Mouse (Mus musculus): ENCODE measurements around the gene Xrcc1. TPM values are rescaled to one million over a fixed set of nuclear protein-coding genes. Genes with fewer than 3 reads are reported as not detected.

The Xrcc1 gene
- total and polyA plus RNA-seq, 2 experiments from 2014 or later, result 45.1 to 50.8 TPM

- TF ChIP-seq CTCF (IDR thresholded peaks at IDR 0.05; ENCODE audit: low read depth), result no peak
- H3K4me2 ChIP-seq (ENCODE audit: low read depth, low read length), result no peak overlapping the region
- no peak for DNase-seq (ENCODE audit: low spot score)
- 94% methylated on average over 4 of the region's 4 CpGs for WGBS
- H3K27me3 ChIP-seq (ENCODE audit: insufficient read depth, low read length), result no peaks in the 10 kb centered on the region
- no peak overlapping the region for H3K9ac ChIP-seq (replicated peaks; ENCODE audit: low read length)
- ATAC-seq, result no peak
- H3K36me3 ChIP-seq (ENCODE audit: insufficient read depth, low read length), result peaks cover 14% of the 10 kb centered on the region
- no peaks in the 10 kb centered on the region for H3K9me3 ChIP-seq (ENCODE audit: low read length)
- no peak overlapping the region for H3K4me3 ChIP-seq (ENCODE audit: low read length)
- no peak overlapping the region for H3K27ac ChIP-seq
- no peaks in the 10 kb centered on the region for H3K4me1 ChIP-seq (ENCODE audit: insufficient read depth, low read length)
Observed at GRCm38 (mm10) chr7:24561450-24561849, 15.4 kb downstream of the Xrcc1 start.

- TF ChIP-seq CTCF (IDR thresholded peaks at IDR 0.05; ENCODE audit: low read depth), result no peak
- Histone ChIP-seq H3K4me2 (ENCODE audit: low read depth, low read length) (no peak overlapping the region), H3K9ac (replicated peaks; ENCODE audit: low read length) (no peak overlapping the region), H3K27ac (no peak overlapping the region), H3K27me3 (ENCODE audit: insufficient read depth, low read length) (no peaks in the 10 kb centered on the region), H3K36me3 (ENCODE audit: insufficient read depth, low read length) (peaks cover 29% of the 10 kb centered on the region), H3K4me1 (ENCODE audit: insufficient read depth, low read length) (no peaks in the 10 kb centered on the region), H3K9me3 (ENCODE audit: low read length) (no peaks in the 10 kb centered on the region), H3K4me3 (ENCODE audit: low read length) (no peak overlapping the region)
- 86% methylated on average over 8 of the region's 8 CpGs for WGBS
- DNase-seq (ENCODE audit: low spot score) (no peak), ATAC-seq (no peak)
Observed at GRCm38 (mm10) chr7:24563191-24563836, 17.2 kb downstream of the Xrcc1 start.

- ATAC-seq, result no peak
- Histone ChIP-seq H3K4me3 (ENCODE audit: low read length) (no peak overlapping the region), H3K4me2 (ENCODE audit: low read depth, low read length) (no peak overlapping the region), H3K4me1 (ENCODE audit: insufficient read depth, low read length) (no peaks in the 10 kb centered on the region), H3K9me3 (ENCODE audit: low read length) (no peaks in the 10 kb centered on the region), H3K27ac (no peak overlapping the region), H3K27me3 (ENCODE audit: insufficient read depth, low read length) (no peaks in the 10 kb centered on the region), H3K9ac (replicated peaks; ENCODE audit: low read length) (no peak overlapping the region), H3K36me3 (ENCODE audit: insufficient read depth, low read length) (peaks cover 34% of the 10 kb centered on the region)
- no peak for TF ChIP-seq CTCF (IDR thresholded peaks at IDR 0.05; ENCODE audit: low read depth)
- WGBS, result 85% methylated on average over 4 of the region's 4 CpGs
- no peak for DNase-seq (ENCODE audit: low spot score)
Observed at GRCm38 (mm10) chr7:24563837-24564206, 17.7 kb downstream of the Xrcc1 start.

GRCm38 (mm10) chr7:24564607-24565265 is 18.6 kb downstream of the Xrcc1 start:
- 65% methylated on average over 6 of the region's 6 CpGs for WGBS
- peak; percentile 68 for DNase-seq (ENCODE audit: low spot score)
- Histone ChIP-seq H3K27me3 (ENCODE audit: insufficient read depth, low read length) (no peaks in the 10 kb centered on the region), H3K4me2 (ENCODE audit: low read depth, low read length) (no peak overlapping the region), H3K4me1 (ENCODE audit: insufficient read depth, low read length) (no peaks in the 10 kb centered on the region), H3K36me3 (ENCODE audit: insufficient read depth, low read length) (peaks cover 35% of the 10 kb centered on the region), H3K4me3 (ENCODE audit: low read length) (no peak overlapping the region), H3K27ac (no peak overlapping the region), H3K9ac (replicated peaks; ENCODE audit: low read length) (no peak overlapping the region), H3K9me3 (ENCODE audit: low read length) (no peaks in the 10 kb centered on the region)
- TF ChIP-seq CTCF (IDR thresholded peaks at IDR 0.05; ENCODE audit: low read depth), result peak; percentile 78
- peak; percentile 69; the same call in 1 of the 2 replicates for ATAC-seq

GRCm38 (mm10) chr7:24565627-24566026 is 19.5 kb downstream of the Xrcc1 start:
- H3K9ac ChIP-seq (replicated peaks; ENCODE audit: low read length), result no peak overlapping the region
- H3K4me3 ChIP-seq (ENCODE audit: low read length), result no peak overlapping the region
- no peak for TF ChIP-seq CTCF (IDR thresholded peaks at IDR 0.05; ENCODE audit: low read depth)
- H3K36me3 ChIP-seq (ENCODE audit: insufficient read depth, low read length), result peaks cover 35% of the 10 kb centered on the region
- 90% methylated on average over 11 of the region's 11 CpGs for WGBS
- H3K27me3 ChIP-seq (ENCODE audit: insufficient read depth, low read length), result no peaks in the 10 kb centered on the region
- DNase-seq (ENCODE audit: low spot score), result no peak
- no peaks in the 10 kb centered on the region for H3K4me1 ChIP-seq (ENCODE audit: insufficient read depth, low read length)
- no peak for ATAC-seq
- H3K27ac ChIP-seq, result no peak overlapping the region
- no peak overlapping the region for H3K4me2 ChIP-seq (ENCODE audit: low read depth, low read length)
- no peaks in the 10 kb centered on the region for H3K9me3 ChIP-seq (ENCODE audit: low read length)

GRCm38 (mm10) chr7:24566206-24566605 is 20.1 kb downstream of the Xrcc1 start:
- Histone ChIP-seq H3K9me3 (ENCODE audit: low read length) (no peaks in the 10 kb centered on the region), H3K27me3 (ENCODE audit: insufficient read depth, low read length) (no peaks in the 10 kb centered on the region), H3K27ac (no peak overlapping the region), H3K4me1 (ENCODE audit: insufficient read depth, low read length) (no peaks in the 10 kb centered on the region), H3K4me2 (ENCODE audit: low read depth, low read length) (no peak overlapping the region), H3K9ac (replicated peaks; ENCODE audit: low read length) (no peak overlapping the region), H3K4me3 (ENCODE audit: low read length) (no peak overlapping the region), H3K36me3 (ENCODE audit: insufficient read depth, low read length) (peaks cover 32% of the 10 kb centered on the region; the same call in 1 of the 2 replicates)
- no peak for TF ChIP-seq CTCF (IDR thresholded peaks at IDR 0.05; ENCODE audit: low read depth)
- no peak for ATAC-seq
- WGBS, result 95% methylated on average over 9 of the region's 9 CpGs
- DNase-seq (ENCODE audit: low spot score), result no peak

- peaks cover 34% of the 10 kb centered on the region for H3K36me3 ChIP-seq (ENCODE audit: insufficient read depth, low read length)
- no peaks in the 10 kb centered on the region for H3K4me1 ChIP-seq (ENCODE audit: insufficient read depth, low read length)
Observed at GRCm38 (mm10) chr7:24568512-24568911, 22.4 kb downstream of the Xrcc1 start.

More at GRCm38 (mm10) chr7:24568512-24568911, 22.4 kb downstream of the Xrcc1 start:
- Histone ChIP-seq H3K4me3 (ENCODE audit: low read length) (no peak overlapping the region), H3K9me3 (ENCODE audit: low read length) (no peaks in the 10 kb centered on the region), H3K9ac (replicated peaks; ENCODE audit: low read length) (no peak overlapping the region), H3K27me3 (ENCODE audit: insufficient read depth, low read length) (no peaks in the 10 kb centered on the region), H3K27ac (no peak overlapping the region), H3K4me2 (ENCODE audit: low read depth, low read length) (no peak overlapping the region)
- DNase-seq (ENCODE audit: low spot score) (no peak), ATAC-seq (no peak)
- whole genome bisulfite sequencing, result 86% methylated on average over 4 of the region's 4 CpGs
- TF ChIP-seq CTCF (IDR thresholded peaks at IDR 0.05; ENCODE audit: low read depth), result no peak
